Mouse (Mus musculus): ENCODE results near the gene Med20. TPM values are rescaled to one million over a fixed set of nuclear protein-coding genes. Genes with fewer than 3 reads are reported as not detected.

Gene Med20
- polyA plus RNA-seq (2012; rRNA removed), result 21.0 and 24.1 TPM in 2 replicates

GRCm38 (mm10) chr17:47610849-47611660 is at the start of gene Med20, which contains the start of the genes Bysl and Gm20517:
TSS of gene Med20 (plus strand) at chr17:47611582.
TSS of gene Bysl (minus strand) at chr17:47611492.
TSS of gene Gm20517 (plus strand) at chr17:47611589.

DNA sequence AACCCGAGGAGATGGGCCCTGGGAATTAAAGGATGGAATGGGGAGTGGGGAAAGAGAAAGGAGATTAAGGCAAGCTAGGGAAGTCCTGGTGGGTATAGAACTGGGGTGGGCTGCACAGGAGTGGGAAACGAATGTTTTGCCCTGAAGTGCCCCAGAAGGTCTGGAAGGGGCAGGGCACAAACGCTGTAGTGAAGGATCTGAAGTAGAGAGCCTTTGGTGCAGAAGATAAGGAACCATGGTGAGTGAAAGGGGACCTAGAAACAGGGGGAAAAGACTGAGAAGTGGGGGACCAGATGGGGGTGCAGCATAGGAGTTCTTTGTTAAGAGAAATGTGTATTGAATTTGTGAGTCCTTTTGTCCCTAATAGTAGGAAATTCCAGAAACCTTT is 19.3 kb downstream of the Med20 start, which contains the start of gene Usp49:
Gene Usp49 (plus strand): TSS at position 13 of the 388 bp plus-strand sequence.

Other genes with a start within 250 kb of the Med20 start
- 20.6 and 23.0 TPM in 2 replicates for gene Mrps10, start 242.7 kb upstream of the Med20 start, polyA plus RNA-seq (2012; rRNA removed)
- gene Guca1b, start 226.2 kb upstream of the Med20 start, polyA plus RNA-seq (2012; rRNA removed), result 0.37 TPM in 2 replicates
- gene Guca1a, start 211.0 kb upstream of the Med20 start, polyA plus RNA-seq (2012; rRNA removed), result 0.59 and 0.90 TPM in 2 replicates
- 0.46 and 0.55 TPM in 2 replicates for gene AI661453, start 175.0 kb upstream of the Med20 start, polyA plus RNA-seq (2012; rRNA removed)
- 0.57 and 0.89 TPM in 2 replicates for gene 1700001C19Rik, start 174.2 kb upstream of the Med20 start, polyA plus RNA-seq (2012; rRNA removed)
- 15.4 and 16.7 TPM in 2 replicates for gene Taf8, start 109.3 kb upstream of the Med20 start, polyA plus RNA-seq (2012; rRNA removed)
- 179 and 198 TPM in 2 replicates for gene Ccnd3, start 106.5 kb upstream of the Med20 start, polyA plus RNA-seq (2012; rRNA removed)
- gene Bysl, start 90 bp upstream of the Med20 start, polyA plus RNA-seq (2012; rRNA removed), result 10.9 and 12.9 TPM in 2 replicates
- 0.83 and 1.2 TPM in 2 replicates for gene Gm20517, start within 50 bp of the Med20 start, polyA plus RNA-seq (2012; rRNA removed)
- 6.2 and 7.2 TPM in 2 replicates for gene Usp49, start 19.1 kb downstream of the Med20 start, polyA plus RNA-seq (2012; rRNA removed)
- 45.6 and 70.2 TPM in 2 replicates for gene Tomm6, start 76.8 kb downstream of the Med20 start, polyA plus RNA-seq (2012; rRNA removed)
- 2.4 and 2.6 TPM in 2 replicates for gene Frs3, start 77.4 kb downstream of the Med20 start, polyA plus RNA-seq (2012; rRNA removed)
- gene Gm21981, start 82.9 kb downstream of the Med20 start, polyA plus RNA-seq (2012; rRNA removed), result 0.25 and 0.27 TPM in 2 replicates
- gene Prickle4, start 83.2 kb downstream of the Med20 start, polyA plus RNA-seq (2012; rRNA removed), result 0.15 TPM in 1 of 2 replicates, not detected in the other
- gene Pgc, start 115.3 kb downstream of the Med20 start, polyA plus RNA-seq (2012; rRNA removed), result not detected in 2 replicates
- 2.5 and 2.8 TPM in 2 replicates for gene Tfeb, start 125.4 kb downstream of the Med20 start, polyA plus RNA-seq (2012; rRNA removed)
- 4.8 and 5.1 TPM in 2 replicates for gene Mdfi, start 223.1 kb downstream of the Med20 start, polyA plus RNA-seq (2012; rRNA removed)